In the genomic region with DNA sequence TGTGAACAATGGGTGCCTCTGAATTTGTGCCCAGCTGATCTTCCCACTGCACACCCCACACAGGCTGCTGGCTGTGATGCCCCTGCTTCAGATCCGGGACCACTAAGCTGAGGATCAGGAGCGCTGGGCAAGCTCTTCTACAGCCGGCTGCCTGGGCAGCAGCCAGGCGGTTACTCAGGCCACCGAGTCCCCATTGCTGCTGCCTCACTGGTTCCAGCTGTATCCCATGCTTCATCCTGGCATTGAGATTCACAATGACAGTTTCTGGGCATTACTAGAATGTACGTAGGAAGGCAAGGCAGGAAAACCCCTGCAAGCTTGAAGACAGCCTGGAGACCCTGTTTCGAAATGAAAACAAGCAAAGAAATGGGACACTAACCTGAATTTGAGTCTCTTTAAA, we compare ENCODE assay signal across 8 mouse cellular contexts.
DNase-seq lines count a peak whose midpoint lies in the region; ATAC-seq and TF ChIP-seq lines count a peak whose summit lies in the region.

No protein-coding gene starts in this region.

- peak overlapping the region; percentile 62 for H3K4me2 ChIP-seq in liver, embryonic 11.5 days
- peak overlapping the region; percentile 68 for H3K4me2 ChIP-seq in forebrain, embryonic 13.5 days
- peak overlapping the region; percentile 55; the same call in 1 of the 2 replicates for H3K4me2 ChIP-seq in intestine, postnatal 0 days (replicated peaks; ENCODE audit: low read depth)

- DNase-seq in liver, embryonic 11.5 days (ENCODE audit: low spot score) = no peak
- no peak for DNase-seq in liver
- peak; percentile 43 for DNase-seq in lung, postnatal 36 days
- no peak for DNase-seq in T-cell, adult 2 months (ENCODE audit: low spot score)

- no peaks in the 10 kb centered on the region for H3K27me3 ChIP-seq in liver, embryonic 11.5 days (replicated peaks; ENCODE audit: control insufficient read depth, insufficient read depth, low read length)
- H3K27me3 ChIP-seq in forebrain, embryonic 13.5 days = no peaks in the 10 kb centered on the region
- H3K27me3 ChIP-seq in intestine, postnatal 0 days (replicated peaks; ENCODE audit: control insufficient read depth, insufficient read depth, low read length) = no peaks in the 10 kb centered on the region

- H3K9ac ChIP-seq in liver, embryonic 11.5 days (ENCODE audit: low read depth, low read length) = peak overlapping the region; percentile 28
- H3K9ac ChIP-seq in forebrain, embryonic 13.5 days = peak overlapping the region; percentile 74
- peak overlapping the region; percentile 31; the same call in 1 of the 2 replicates for H3K9ac ChIP-seq in intestine, postnatal 0 days (ENCODE audit: low read depth, low read length)

- peak overlapping the region; percentile 32; the same call in 1 of the 2 replicates for H3K4me3 ChIP-seq in liver, embryonic 11.5 days (ENCODE audit: low read depth, low read length)
- H3K4me3 ChIP-seq in forebrain, embryonic 13.5 days = peak overlapping the region; percentile 39
- H3K4me3 ChIP-seq in intestine, postnatal 0 days (ENCODE audit: low read depth, low read length) = no peak overlapping the region

- 79% methylated on average over 7 of the region's 7 CpGs for whole genome bisulfite sequencing in liver, embryonic 11.5 days
- 31% methylated on average over 7 of the region's 7 CpGs for WGBS in forebrain, embryonic 13.5 days
- WGBS in intestine, postnatal 0 days = 67% methylated on average over 7 of the region's 7 CpGs

- no peak for TF ChIP-seq CTCF in intestine, postnatal 0 days (IDR thresholded peaks at IDR 0.05; ENCODE audit: low read depth)

- H3K4me1 ChIP-seq in liver, embryonic 11.5 days (replicated peaks; ENCODE audit: control insufficient read depth, insufficient read depth, low read length) = peaks cover 6% of the 10 kb centered on the region
- peaks cover 22% of the 10 kb centered on the region for H3K4me1 ChIP-seq in forebrain, embryonic 13.5 days
- H3K4me1 ChIP-seq in intestine, postnatal 0 days (replicated peaks; ENCODE audit: control insufficient read depth, insufficient read depth, low read length) = peaks cover 6% of the 10 kb centered on the region; the same call in 1 of the 2 replicates

- H3K36me3 ChIP-seq in liver, embryonic 11.5 days (ENCODE audit: control insufficient read depth, insufficient read depth, low read length) = no peaks in the 10 kb centered on the region
- no peaks in the 10 kb centered on the region for H3K36me3 ChIP-seq in forebrain, embryonic 13.5 days (ENCODE audit: poor library complexity, severe bottlenecking)
- H3K36me3 ChIP-seq in intestine, postnatal 0 days (ENCODE audit: control insufficient read depth, insufficient read depth) = no peaks in the 10 kb centered on the region

- no peaks in the 10 kb centered on the region for H3K9me3 ChIP-seq in liver, embryonic 11.5 days (ENCODE audit: control insufficient read depth, low read length)
- H3K9me3 ChIP-seq in forebrain, embryonic 13.5 days (replicated peaks) = no peaks in the 10 kb centered on the region
- H3K9me3 ChIP-seq in intestine, postnatal 0 days (ENCODE audit: control insufficient read depth) = no peaks in the 10 kb centered on the region

- no peak for ATAC-seq in liver, embryonic 11.5 days (replicated peaks; ENCODE audit: low FRiP score)
- ATAC-seq in forebrain, embryonic 13.5 days = peak; percentile 69
- ATAC-seq in intestine, postnatal 0 days = no peak
- ATAC-seq in monocyte, adult 5-6 weeks (replicated peaks; ENCODE audit: insufficient number of reproducible peaks, low FRiP score, low TSS enrichment, poor library complexity, severe bottlenecking) = no peak
- no peak for ATAC-seq in megakaryocyte progenitor cell, adult 5-6 weeks (replicated peaks; ENCODE audit: poor library complexity)

- H3K27ac ChIP-seq in liver, embryonic 11.5 days (ENCODE audit: low read depth, low read length) = no peak overlapping the region
- H3K27ac ChIP-seq in forebrain, embryonic 13.5 days = peak overlapping the region; percentile 81
- no peak overlapping the region for H3K27ac ChIP-seq in intestine, postnatal 0 days (ENCODE audit: low read depth, low read length)
